Mouse (Mus musculus): ENCODE results near the gene Dkc1.
A peak's percentile ranks its signal among the peaks of the same experiment; 100 is the strongest.

Gene Dkc1

DNA sequence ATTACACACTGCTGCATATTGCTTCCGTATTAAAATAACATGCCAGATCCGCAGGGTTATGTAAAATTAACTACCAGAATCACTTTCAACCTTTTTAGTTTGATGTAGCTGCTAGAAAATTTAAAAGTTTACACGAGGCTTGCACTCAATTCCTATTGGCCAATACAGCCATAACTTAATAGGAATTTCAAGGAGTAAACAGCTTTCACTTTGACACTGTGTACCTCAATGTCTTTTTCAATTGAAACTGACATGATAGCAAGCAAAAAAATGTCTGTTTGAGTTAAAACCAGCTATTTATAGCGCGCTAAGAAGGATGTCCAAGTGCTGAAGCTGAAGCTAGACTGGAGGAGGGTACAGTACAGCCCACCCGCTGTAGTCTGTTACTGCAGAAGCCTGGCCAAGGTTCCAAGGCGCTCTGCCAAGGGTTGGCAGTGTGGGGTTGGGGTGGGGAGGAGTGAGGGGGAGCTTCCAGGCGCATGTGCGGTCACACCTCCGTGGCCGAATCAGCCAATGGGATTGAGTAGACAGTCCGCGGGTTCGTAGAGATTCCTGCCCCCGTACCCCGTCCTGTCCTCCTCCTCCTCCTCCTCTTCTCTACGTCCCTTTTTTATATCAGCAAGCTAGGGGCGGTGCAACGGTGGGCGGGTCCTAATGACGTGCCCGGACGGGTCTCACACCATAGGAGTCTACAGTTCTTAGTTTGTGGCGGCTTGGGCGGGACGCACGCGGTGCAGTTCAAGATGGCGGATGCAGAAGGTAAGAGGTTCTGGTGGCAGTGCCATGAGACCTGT is at the start of gene Dkc1:
TSS of gene Dkc1 (plus strand) at position 486 of the 794 bp plus-strand sequence.
- peak; percentile 93 for DNase-seq (ENCODE audit: low read depth)

DNA sequence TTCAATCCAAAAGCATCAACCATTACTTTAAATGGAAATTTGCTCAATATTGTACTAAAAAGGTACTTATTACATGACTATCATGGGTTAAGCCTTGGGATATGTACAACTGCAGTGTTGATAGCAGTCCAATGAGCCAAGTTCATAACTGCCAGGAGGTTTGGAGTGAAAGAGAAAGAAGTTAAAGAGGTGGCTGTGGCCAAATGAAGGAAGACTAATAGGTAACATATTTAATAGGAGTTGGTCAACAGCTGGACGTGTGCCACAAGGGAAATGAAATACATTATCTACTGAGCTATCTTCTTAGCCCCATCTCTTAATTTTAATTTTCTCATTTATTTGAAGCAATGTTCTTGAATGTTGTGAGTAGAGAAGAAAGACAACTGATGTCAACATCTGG is 49.7 kb upstream of the Dkc1 start:
- DNase-seq (ENCODE audit: low read depth): no peak

DNA sequence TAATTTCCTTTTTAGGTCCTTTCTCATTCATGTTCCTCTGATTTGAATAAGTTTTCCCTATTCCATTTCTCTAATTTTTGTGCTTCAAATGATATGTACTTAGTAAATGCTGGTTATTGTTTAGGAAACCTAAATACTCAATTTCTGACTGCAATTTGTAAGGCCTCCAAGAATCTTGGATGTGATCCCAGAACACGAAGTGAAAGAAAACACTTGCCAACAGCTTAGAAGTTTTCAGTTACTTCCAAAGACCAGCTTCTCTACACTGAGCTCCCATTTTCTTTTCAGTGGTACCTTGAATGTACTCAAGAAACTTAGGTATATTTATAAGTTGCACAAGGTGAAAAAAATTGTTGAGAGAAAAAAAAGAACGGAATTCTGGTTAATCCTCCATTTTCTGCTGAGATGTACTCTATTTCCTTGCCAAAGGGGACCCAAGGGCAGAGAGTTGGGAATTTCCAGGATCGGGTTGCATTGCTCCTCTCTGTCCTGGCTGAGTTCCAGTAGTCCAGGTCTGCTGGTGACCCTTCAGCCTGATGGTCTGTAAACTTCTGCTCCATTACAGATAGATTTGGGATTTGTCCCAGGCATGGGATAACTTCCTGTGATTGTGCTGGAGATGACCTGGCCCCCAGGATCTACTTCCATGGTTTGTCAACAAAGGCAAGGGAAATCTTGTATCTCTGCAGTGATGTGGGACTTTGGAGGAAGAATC is 48.6 kb upstream of the Dkc1 start:
- no peak for DNase-seq (ENCODE audit: low read depth)

DNA sequence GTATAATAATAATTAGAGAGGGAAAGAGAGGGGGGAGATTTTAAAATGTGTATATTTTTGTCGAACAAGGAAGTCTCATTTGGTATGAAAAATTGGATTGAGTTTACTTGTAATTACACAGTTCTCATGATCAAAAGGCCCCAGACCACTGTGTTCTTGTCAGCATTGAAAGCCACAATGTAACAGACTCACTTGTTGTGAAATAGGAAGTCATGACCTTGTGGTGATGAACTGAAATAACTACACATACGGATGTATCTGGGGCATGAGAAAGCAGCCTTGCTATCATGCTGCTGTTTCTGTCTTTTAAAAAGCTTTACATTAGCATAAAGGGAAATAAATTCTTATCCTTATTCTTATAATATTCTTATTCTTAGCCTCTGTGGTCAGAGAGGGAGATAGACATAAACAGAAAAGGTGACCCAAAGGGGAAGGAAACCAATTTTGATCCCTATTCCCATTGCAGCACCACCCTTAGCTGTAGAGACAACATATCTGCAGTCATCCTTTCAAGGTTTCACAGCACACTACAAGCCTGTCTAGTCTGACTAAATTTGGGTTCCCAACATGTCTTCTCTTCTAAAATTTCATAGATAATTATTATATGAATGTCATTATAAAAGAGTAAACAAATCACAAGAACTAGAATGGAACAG is 39.4 kb upstream of the Dkc1 start:
- DNase-seq (ENCODE audit: low read depth): no peak

DNA sequence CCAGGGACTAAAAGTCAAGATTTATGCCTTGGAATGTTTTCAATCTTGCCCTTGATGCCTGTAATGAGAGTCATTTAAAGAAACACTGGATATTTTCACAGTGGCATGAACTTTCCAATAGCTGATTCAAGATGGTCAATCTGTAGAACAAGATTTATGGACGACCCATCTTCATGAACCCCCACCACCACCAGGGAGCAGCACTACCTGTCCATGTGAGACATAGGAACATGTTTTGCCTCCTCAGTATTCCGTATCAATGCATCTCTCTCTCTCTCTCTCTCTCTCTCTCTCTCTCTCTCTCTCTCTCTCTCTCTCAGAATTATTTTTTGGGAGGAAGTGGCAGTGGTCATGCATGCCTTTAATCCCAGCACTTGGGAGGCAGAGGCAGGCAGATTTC is 13.3 kb upstream of the Dkc1 start:
- DNase-seq (ENCODE audit: low read depth): peak; percentile 44

DNA sequence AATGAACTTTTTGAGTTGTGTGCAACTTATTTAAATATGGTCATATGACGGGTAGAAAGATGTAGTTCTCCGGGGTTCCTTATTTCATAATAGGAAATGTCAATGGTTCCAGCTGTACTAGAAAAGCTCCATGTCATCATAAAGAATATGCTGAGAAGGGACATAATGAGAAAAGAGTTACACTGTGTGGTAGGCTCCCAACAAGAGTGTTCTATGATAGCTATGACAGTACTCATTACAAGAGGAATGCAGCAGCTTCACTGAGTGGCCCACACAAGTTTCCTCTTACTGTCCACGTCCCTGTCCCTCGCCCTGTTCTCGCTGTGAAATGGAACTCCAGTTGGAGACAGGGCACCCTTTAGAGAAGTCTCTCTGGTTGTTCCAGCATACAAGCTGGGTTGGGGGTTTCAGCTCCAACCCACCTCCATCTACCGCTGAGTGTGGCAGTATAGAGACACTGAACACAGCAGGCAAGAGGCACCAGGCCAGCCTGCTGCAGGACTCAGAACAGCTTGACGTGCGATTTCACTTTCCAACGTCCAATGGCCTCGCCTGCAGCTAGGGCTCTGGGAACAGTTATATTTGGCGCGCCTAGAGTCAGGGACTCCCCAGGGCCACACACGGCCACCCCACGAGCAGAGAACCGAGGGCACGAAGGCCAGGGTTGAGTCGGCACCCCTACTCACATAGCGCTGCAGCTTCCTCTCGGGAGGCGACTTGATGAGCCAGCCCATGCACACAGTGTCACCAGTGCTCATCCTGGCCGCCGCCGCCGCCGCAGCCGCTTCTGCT is 11.5 kb upstream of the Dkc1 start:
- peak; percentile 49 for DNase-seq (ENCODE audit: low read depth)

DNA sequence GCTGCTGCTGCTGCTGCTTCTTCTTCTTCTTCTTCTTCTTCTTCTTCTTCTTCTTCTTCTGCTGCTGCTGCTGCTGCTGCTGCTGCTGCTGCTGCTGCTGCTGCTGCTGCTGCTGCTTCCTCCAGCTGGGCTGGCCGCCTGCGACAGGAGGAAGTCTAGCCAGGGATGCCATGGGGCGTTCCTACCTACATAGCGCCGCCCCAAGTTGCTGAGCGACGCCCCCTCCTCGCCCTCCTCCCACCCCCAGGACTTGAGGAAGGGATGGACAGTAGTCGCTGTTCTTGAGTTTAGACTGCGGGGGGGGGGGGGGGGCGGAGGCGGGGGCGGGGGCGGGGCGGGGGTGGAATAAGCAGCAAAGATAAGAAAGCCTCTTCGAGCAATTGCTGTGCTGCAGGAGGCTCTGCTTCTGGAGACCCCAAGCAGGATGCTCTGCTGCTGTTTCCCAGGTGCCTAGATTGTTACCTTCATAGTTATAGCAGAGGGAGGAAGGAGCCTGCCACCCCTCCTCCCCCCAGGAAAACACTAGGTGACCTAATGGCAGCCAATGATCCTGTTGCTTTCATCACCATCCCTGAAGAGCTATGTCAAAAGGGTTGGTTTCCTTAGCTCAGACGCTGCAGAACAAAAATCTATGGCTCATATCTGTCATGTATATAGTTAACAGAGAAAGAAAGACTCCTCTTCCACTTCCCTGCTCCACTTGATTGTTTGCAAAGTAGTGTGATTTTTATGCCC is 10.7 kb upstream of the Dkc1 start, which contains the start of gene Gab3:
TSS of gene Gab3 (minus strand) at position 685 of the 735 bp plus-strand sequence.
- peak; percentile 80 for DNase-seq (ENCODE audit: low read depth)

DNA sequence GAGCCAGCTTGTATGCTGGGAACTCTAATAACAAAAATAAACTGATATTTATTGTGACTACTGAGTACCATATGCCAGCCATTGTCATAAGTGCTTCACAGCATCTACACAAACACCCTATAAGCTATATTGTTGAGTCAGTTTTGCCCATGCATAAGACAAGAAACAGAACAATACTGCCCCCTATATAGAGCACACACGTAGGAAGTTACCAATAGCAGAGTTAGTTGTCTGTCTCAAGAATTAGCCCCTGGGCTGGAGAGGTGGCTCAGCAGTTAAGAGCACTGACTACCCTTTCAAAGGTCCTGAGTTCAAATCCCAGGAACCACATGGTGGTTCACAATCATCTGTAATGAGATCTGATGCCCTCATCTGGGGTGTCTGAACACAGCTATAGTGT is 10.0 kb upstream of the Dkc1 start:
- peak; percentile 32 for DNase-seq (ENCODE audit: low read depth)

DNA sequence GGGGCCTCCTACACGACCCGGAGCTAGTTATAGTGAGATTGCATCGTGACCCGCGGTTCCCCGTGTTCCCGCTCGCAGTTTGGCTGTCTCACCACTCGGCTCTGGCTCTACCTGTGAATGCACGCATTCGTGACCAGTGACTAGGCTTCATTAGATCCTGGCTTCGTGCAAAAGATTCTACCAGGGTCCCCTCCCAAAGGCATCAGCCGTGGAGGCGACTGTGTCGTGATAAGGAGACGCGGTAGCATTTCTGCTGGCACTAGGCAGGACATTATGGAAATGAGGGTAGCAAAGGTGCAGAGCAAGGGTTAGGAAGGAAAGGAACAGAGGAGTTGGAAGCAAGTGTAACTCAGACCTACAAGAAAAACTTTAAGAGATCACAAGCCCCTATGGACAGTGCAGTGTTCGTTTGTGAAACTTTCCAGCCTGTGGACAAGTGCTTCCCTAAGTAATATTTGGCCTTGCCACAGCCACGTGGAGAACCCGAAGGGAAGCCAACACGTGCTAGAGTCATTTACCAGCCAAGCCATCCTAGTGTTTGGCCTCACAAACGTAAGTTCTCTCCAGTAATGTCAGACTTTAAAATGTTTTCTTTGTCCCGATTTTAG is 613 bp downstream of the Dkc1 start:
- peak; percentile 43 for DNase-seq (ENCODE audit: low read depth)

DNA sequence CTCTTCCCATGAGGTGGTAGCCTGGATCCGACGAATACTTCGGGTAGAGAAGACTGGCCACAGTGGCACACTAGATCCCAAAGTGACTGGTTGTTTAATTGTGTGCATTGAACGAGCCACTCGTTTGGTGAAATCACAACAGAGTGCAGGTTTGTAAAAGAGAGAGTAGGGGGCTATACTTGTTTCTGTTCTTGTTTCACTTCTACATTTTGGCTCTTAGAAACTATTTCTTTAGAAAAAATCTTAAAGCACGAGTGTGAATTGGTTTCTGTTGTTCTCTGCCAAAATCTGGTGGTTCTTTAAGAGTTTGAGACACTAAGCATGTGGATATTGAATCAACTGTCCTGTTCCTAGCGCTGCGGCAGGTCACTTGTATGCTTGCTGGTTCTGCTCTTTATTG is 3.1 kb downstream of the Dkc1 start:
- no peak for DNase-seq (ENCODE audit: low read depth)

DNA sequence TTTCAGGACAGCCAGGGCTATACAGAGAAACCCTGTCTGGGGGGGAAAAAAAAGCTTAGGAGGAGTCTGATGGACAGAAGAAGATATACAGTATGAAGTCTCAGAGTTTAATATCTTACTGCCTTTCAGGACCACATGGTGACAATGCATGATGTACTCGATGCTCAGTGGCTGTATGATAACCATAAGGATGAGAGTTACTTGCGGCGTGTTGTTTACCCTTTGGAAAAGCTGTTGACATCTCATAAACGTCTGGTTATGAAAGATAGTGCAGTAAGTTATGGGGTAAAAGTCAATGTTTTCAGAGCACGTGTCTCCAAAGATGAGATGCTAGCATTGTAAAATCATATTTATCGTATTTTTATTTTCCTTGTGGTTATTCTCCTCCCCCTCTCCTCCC is 6.6 kb downstream of the Dkc1 start:
- no peak for DNase-seq (ENCODE audit: low read depth)

DNA sequence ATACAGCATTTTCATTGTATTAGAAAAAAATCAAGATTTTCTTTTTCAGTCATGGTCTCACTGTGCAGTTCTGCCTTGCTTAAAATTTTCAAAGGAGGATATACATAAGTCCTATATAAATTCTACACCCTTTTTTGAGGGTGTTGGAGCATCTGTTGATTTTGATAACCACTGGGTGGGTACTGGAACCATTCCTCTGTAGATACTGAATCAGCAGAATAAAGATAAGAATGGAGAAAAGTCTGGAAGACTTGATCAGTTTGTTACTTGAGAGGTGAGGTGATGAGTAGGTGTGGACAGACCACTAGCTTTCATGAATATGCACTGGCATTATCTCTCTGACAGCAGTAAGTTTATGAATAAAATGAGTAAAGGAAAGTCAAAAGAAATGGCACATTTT is 19.9 kb downstream of the Dkc1 start:
- DNase-seq (ENCODE audit: low read depth): no peak

DNA sequence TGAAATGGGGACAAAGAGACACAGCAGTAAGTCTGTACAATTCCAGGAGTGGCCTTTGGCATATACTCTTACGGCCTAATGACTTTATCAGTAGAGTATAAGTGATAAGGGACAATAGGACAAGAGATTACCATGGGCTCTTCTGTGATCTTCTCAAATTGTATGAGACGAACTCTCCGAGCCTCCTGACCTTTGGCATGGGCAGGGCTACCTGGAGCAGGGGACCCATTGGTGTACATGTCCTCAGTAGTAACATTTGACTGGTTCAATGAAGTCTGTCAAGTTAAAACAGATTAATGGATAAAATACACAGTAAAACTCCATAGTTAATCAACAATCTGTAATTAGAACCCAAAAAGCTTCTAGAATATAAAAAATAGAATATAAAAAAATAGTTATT is 30.0 kb downstream of the Dkc1 start:
- no peak for DNase-seq (ENCODE audit: low read depth)

DNA sequence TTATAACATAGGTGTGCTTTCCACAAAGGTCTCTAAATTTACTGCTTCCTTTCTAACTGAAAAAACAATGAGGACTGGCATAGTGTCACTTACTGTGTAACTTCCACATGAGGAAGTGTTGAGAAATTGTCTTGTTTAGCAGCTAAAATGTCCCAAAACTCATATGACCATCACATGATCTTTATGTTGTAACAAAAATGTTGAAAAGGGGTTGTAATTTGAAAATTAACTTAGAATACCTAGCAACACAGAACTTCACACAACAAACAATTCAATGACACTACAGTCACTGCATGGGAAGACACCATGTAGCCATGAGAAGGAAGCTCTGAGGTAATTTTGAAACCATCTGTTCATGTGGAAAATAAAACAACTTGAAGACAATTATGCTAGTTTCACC is 31.2 kb downstream of the Dkc1 start:
- DNase-seq (ENCODE audit: low read depth): no peak

DNA sequence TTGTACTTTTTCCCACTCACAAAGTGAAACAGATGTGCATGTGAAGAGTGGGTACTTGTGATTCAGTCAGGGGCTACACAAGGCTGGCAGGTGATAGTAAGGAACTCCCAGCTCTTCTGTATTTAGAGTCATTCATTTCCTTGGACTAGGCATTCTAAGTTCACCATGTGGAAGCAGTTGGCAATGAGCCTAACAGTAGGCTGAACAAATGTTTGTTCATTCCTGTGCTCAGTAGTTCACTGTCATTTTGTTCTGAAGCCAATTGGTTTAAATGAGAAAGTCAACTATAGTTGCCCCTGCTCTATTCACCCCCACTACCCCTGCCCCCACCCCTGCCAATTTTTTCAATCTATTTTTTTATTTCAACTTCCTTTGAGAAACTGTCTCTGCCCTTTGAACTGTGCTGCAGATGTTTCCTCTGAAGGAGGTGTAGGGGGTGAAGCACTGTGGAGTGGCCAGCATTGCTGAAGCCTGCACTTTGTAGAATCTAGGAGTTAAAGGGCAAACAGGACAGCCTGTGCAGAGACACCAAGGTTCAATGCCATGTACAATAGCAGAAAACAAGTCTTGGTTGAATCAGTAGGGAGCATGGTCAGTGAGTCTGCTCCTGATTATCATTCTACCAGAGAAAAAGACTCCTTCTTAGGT is 32.8 kb downstream of the Dkc1 start:
- no peak for DNase-seq (ENCODE audit: low read depth)

DNA sequence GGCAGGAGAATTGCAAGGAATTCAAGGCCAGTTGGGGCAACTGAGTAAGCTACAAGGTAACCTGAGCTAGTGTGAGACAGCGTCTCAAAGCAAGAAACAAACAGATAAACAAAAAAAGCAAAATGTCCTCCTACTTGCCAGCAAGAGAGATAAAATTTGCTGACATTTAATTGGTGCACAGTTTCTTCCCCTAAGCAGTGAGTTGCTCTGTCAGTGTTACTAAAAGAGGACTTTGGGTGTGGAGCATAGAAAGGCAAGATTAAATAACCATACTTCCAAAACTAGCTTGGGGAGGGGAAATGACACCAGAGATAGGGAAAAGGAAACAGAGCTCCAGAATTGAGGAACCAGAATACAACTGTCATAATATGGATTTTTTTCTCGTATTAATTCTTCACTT is 33.8 kb downstream of the Dkc1 start:
- DNase-seq (ENCODE audit: low read depth): no peak

DNA sequence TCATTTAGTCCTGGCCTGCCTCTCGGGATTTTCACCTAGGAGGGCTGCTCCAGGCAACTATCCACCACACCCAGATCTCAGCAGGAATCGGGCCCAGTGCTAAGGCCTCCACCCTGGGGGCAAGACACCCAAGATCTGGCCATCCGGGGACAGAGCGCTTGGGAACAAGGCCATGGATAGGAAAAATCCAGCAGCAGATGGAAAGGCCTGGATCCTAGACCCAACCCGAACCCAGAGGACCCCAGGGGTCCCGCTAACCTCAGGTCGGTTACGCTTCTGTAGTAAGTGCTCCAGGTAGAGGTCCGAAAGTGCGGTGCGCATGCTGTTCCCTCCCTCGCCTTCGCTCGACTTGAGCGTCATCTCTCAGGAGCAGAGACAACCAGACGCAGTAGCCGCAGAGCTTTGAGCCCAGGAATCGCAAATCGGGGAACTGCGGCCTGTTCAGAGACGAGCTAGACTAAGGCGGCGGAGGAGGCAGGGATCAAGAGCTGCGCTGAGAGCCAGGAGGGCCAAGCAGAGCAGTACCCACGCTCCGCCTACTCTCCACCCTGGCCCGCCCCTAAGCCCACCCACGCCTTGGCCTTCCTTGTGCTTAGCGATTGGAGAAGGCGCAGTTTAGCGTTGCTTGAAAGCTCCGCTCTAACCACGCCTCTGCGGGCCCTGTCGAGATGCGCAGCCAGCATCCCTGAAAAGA is 35.0 kb downstream of the Dkc1 start, which contains the start of gene Mpp1:
TSS of gene Mpp1 (minus strand) at position 550 of the 694 bp plus-strand sequence.
- DNase-seq (ENCODE audit: low read depth): peak; percentile 85

DNA sequence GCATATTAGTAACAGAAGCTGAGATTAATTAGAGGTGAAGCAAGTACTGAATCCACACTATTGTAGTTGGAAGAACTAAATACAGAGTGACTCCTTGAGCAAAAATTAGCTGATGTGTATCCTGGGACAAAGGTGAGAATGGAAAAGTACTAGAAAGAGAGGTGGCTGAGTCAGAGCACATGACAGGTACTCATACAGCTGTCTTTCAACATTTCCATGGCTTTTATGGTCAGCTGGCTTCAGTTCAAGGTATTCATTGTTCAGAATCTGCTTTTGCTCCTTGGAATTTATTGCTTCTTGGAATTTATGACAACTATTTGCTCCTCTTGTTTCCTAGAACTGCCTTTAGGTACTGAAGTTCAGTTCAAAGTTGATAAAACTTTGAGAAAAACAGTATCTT is 41.3 kb downstream of the Dkc1 start:
- DNase-seq (ENCODE audit: low read depth): no peak

DNA sequence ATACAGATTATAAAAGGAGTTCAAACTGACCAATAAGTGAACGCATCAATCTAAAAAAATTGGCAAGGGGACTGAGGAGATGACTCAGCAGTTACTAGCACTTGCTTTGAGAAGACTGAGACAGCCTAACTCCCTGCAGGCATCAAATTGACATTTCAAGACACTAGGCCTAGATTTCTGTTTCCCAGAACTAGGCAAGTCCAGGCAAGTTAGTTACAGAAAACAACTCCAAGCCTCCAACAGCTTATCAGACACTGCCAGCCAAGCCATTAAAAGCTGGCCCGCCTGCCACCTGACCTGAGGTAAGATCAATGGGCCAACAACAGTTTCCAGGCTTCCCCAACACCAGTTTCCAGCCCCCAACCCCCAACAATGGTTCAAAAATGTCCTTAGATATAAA is 42.1 kb downstream of the Dkc1 start:
- DNase-seq (ENCODE audit: low read depth): no peak

DNA sequence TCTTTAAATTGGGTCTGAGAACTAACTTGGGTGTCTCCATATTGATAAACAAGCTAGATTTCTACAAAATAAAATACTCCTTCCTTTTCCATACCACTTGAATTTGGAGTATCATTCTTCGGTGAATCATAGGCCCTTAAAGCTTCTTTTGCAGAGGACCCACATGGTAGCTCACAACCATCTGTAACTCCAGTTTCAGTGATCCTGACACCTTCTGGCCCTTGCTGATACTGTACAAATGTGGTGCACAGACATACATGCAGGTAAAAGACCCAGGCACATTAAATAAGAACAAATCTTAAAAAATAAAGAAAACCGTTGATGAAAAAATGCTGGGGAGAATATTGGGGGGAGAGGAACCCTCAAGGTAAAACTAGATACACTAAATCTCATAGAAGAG is 42.5 kb downstream of the Dkc1 start:
- DNase-seq (ENCODE audit: low read depth): no peak

Data from induced T-regulatory cell, adult 2 months (primary cell).